ENCODE assay signal across 7 mouse cellular contexts in the genomic region with DNA sequence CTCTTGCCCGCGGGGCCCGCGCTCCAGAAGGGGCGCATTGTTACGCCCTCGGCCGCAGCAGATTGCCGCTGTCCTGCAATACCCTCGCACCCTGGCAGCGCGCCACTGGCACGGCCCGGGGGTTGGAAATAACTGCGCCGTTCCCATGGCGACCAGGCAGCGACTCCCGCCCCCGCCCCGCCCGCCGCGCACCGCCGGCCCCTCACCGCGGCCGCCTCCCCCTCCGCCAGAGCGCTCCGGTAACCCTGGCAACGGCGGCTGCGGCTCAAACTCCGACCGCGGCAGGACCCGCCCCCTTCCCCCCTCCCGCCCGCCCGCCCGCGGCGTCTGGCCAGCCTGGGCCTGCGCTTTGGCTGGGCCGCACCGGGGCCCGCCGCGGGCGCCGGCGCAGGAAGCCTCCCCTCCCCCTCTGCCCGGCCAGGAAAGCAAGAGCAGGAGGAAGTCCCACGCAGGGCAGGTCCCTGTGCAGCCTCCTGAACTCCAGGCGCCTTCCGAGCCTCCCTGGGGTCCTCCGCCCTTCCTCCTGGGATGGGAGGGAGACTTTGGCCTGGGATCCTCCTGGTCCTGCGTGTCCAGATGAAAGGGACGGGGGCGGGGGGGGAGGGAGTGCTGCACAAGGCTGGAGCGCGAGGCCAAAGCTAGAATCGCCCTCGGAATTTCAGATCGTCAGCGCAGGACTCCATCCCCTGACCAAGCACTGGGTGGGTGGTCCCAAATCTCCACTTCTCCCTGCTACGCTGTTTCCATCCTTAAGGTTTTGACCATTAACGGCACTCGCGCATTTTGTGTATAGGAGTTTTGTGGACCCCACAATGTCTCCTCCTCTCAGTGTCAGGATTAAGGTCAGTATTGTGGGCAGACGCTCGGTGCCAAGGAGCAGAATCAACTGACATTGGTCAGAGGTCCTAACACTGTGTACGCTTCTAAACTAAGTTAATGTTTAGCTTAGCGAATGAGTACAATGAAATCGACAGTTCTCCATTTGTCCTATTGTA. TPM values are rescaled to one million over a fixed set of nuclear protein-coding genes. Genes with fewer than 3 reads are reported as not detected.
A peak's percentile ranks its signal among the peaks of the same experiment; 100 is the strongest.
DNase-seq lines count a peak whose midpoint lies in the region; ATAC-seq and TF ChIP-seq lines count a peak whose summit lies in the region.

No protein-coding gene starts in this region.

- peak overlapping the region; percentile 48 for H3K4me3 ChIP-seq in kidney, adult 2 months (ENCODE audit: insufficient read depth, low read depth, low read length)
- peak overlapping the region; percentile 47 for H3K4me3 ChIP-seq in limb, embryonic 14.5 days (replicated peaks; ENCODE audit: low read length)
- H3K4me3 ChIP-seq in midbrain, embryonic 16.5 days (ENCODE audit: low read depth, low read length) = peak overlapping the region; percentile 46
- peak overlapping the region; percentile 74 for H3K4me3 ChIP-seq in spleen, adult 2 months (ENCODE audit: extremely low read depth, insufficient read depth, insufficient read length)

- no peaks in the 10 kb centered on the region for H3K27me3 ChIP-seq in kidney, adult 2 months (replicated peaks; ENCODE audit: control insufficient read depth, insufficient read depth, low read length)
- no peaks in the 10 kb centered on the region for H3K27me3 ChIP-seq in limb, embryonic 14.5 days (ENCODE audit: control insufficient read depth, insufficient read depth, low read length)
- no peaks in the 10 kb centered on the region for H3K27me3 ChIP-seq in midbrain, embryonic 16.5 days (ENCODE audit: control insufficient read depth, insufficient read depth, low read depth, low read length)
- H3K27me3 ChIP-seq in spleen, adult 2 months (ENCODE audit: control insufficient read depth, insufficient read depth, low read length) = no peaks in the 10 kb centered on the region

- no peaks in the 10 kb centered on the region for H3K36me3 ChIP-seq in kidney, adult 2 months (ENCODE audit: control insufficient read depth, insufficient read depth, low read length)
- H3K36me3 ChIP-seq in limb, embryonic 14.5 days (ENCODE audit: control insufficient read depth, insufficient read depth, low read length) = no peaks in the 10 kb centered on the region
- H3K36me3 ChIP-seq in midbrain, embryonic 16.5 days (ENCODE audit: control insufficient read depth, insufficient read depth, low read length) = no peaks in the 10 kb centered on the region
- no peaks in the 10 kb centered on the region for H3K36me3 ChIP-seq in spleen, adult 2 months (ENCODE audit: control insufficient read depth, insufficient read depth, low read length)

- TF ChIP-seq CTCF in kidney, adult 2 months (conservative IDR thresholded peaks at IDR 0.05; ENCODE audit: insufficient read depth, insufficient read length, low read depth, low read length) = no peak
- TF ChIP-seq CTCF in spleen, adult 2 months (IDR thresholded peaks at IDR 0.05; ENCODE audit: extremely low read depth, insufficient read depth, insufficient read length, insufficient replicate concordance) = no peak

- DNase-seq in adrenal gland, postnatal 10 days = peak; percentile 97
- peak; percentile 85 for DNase-seq in embryo, embryonic 11.5 days (ENCODE audit: low read depth, low spot score)
- peak; percentile 94 to 97 for DNase-seq in heart, adult 18-20 months
- DNase-seq in kidney, adult 2 months = peak; percentile 98
- peak; percentile 92 for DNase-seq in limb, embryonic 14.5 days (ENCODE audit: low spot score)
- peak; percentile 70 to 93 for DNase-seq in spleen, adult 2 months (ENCODE audit: low read depth in 1 of 2, low spot score in 2 of 2)

- H3K4me2 ChIP-seq in limb, embryonic 14.5 days (replicated peaks; ENCODE audit: low read depth, low read length, severe bottlenecking) = peak overlapping the region; percentile 86
- H3K4me2 ChIP-seq in midbrain, embryonic 16.5 days (ENCODE audit: low read length) = peak overlapping the region; percentile 83

- no peak for TF ChIP-seq POLR2A in kidney, adult 2 months (IDR thresholded peaks at IDR 0.05; ENCODE audit: low read depth, low read length)
- TF ChIP-seq POLR2A in limb, embryonic 14.5 days (IDR thresholded peaks at IDR 0.05; ENCODE audit: borderline replicate concordance, extremely low read depth, insufficient read depth, insufficient read length) = peak; percentile 50; the same call in 1 of the 2 replicates
- TF ChIP-seq POLR2A in spleen, adult 2 months (IDR thresholded peaks at IDR 0.05; ENCODE audit: low read depth, low read length) = peak; percentile 57; the same call in 1 of the 2 replicates

- ATAC-seq in limb, embryonic 14.5 days (ENCODE audit: low FRiP score, low read depth) = peak; percentile 94
- peak; percentile 93 for ATAC-seq in midbrain, embryonic 16.5 days

- H3K27ac ChIP-seq in kidney, adult 2 months (ENCODE audit: insufficient read depth, low read depth, low read length) = peak overlapping the region; percentile 97
- H3K27ac ChIP-seq in limb, embryonic 14.5 days (replicated peaks; ENCODE audit: low read depth, low read length) = peak overlapping the region; percentile 98
- H3K27ac ChIP-seq in midbrain, embryonic 16.5 days (ENCODE audit: low read length) = peak overlapping the region; percentile 98
- H3K27ac ChIP-seq in spleen, adult 2 months (ENCODE audit: insufficient read depth, low read length) = peak overlapping the region; percentile 64

- no peaks in the 10 kb centered on the region for H3K9me3 ChIP-seq in limb, embryonic 14.5 days (ENCODE audit: control insufficient read depth, low read length)
- no peaks in the 10 kb centered on the region for H3K9me3 ChIP-seq in midbrain, embryonic 16.5 days (replicated peaks; ENCODE audit: control insufficient read depth, low read length, poor library complexity, severe bottlenecking)

- H3K4me1 ChIP-seq in kidney, adult 2 months (ENCODE audit: control insufficient read depth, insufficient read depth, low read length) = peaks cover 28% of the 10 kb centered on the region
- H3K4me1 ChIP-seq in limb, embryonic 14.5 days (ENCODE audit: control insufficient read depth, insufficient read depth, low read length) = peaks cover 49% of the 10 kb centered on the region
- H3K4me1 ChIP-seq in midbrain, embryonic 16.5 days (ENCODE audit: control insufficient read depth, insufficient read depth, low read length) = peaks cover 47% of the 10 kb centered on the region
- peaks cover 27% of the 10 kb centered on the region for H3K4me1 ChIP-seq in spleen, adult 2 months (ENCODE audit: control insufficient read depth, insufficient read depth, insufficient read length)

- 2% methylated on average over 73 of the region's 77 CpGs for WGBS in kidney, adult 2 months
- 2% methylated on average over 22 of the region's 77 CpGs for WGBS in limb, embryonic 14.5 days
- WGBS in midbrain, embryonic 16.5 days = under 1% methylated on average over 48 of the region's 77 CpGs
- WGBS in spleen, adult 2 months = 7% methylated on average over 61 of the region's 77 CpGs

- H3K9ac ChIP-seq in limb, embryonic 14.5 days (ENCODE audit: low read depth, low read length, severe bottlenecking) = peak overlapping the region; percentile 70
- peak overlapping the region; percentile 81 for H3K9ac ChIP-seq in midbrain, embryonic 16.5 days (ENCODE audit: low read depth, low read length)

RNA-seq across cellular contexts. Expression of a gene that starts 15.9 kb away (rescaled TPM):
- 10 to 100 TPM; 10.8 to 12.6 TPM for total RNA-seq in adrenal gland, postnatal 10 days (2021)
- 10 to 100 TPM; 18.8 to 21.4 TPM for total RNA-seq in heart, adult 18-20 months (2021)
- polyA plus RNA-seq in kidney, adult 2 months (2012; rRNA removed) = 8.6 and 9.8 TPM in 2 replicates
- 25.1 and 25.3 TPM in 2 replicates for polyA plus RNA-seq in limb, embryonic 14.5 days (2012; rRNA removed)
- polyA plus RNA-seq in limb, embryonic 14.5 days (2014; fragmentation: Nextera tagmentation; extraction: Ambion mirVana) = 13.6 and 16.2 TPM in 2 replicates
- polyA plus RNA-seq in midbrain, embryonic 16.5 days (2015; fragmentation: Nextera tagmentation; extraction: Ambion mirVana) = 4.8 and 4.9 TPM in 2 replicates
- 47.7 and 82.0 TPM in 2 replicates for polyA plus RNA-seq in spleen, adult 2 months (2012; rRNA removed)

Comparison
In these comparisons a context has a peak if more than half of its experiments do, and no peak if none do; other contexts are left out.
1. Peak in every context shown above with its lines: DNase-seq, ATAC-seq, H3K4me3 ChIP-seq and H3K27ac ChIP-seq.